Mouse (Mus musculus) cerebellum, postnatal 14 days (tissue): ENCODE results near the gene Cptp.

Experiments used
- DNase-seq, 2 experiments: peaks; one replicate each; pipeline ENCODE4 v3.0.0; 2021; ENCODE audit warnings: mixed read lengths in 2 of 2

Gene Cptp

GRCm38 (mm10) chr4:155840076-155841002 is 28.9 kb downstream of the Cptp start:
- DNase-seq = no peak

GRCm38 (mm10) chr4:155839483-155839910 is 29.7 kb downstream of the Cptp start, which contains the start of gene Mxra8:
Mxra8 (plus strand) TSS chr4:155839680.
- peak in 1 of 2 experiments; percentile 43 for DNase-seq

GRCm38 (mm10) chr4:155838187-155839153 is 30.8 kb downstream of the Cptp start:
- peak in 1 of 2 experiments; percentile 7 for DNase-seq

GRCm38 (mm10) chr4:155837404-155838010 is 31.7 kb downstream of the Cptp start:
- DNase-seq = peak in 1 of 2 experiments; percentile 28

GRCm38 (mm10) chr4:155833836-155834235 is 35.4 kb downstream of the Cptp start:
- DNase-seq = peak; percentile 73 to 88

GRCm38 (mm10) chr4:155833234-155833633 is 36.0 kb downstream of the Cptp start:
- no peak for DNase-seq

- DNase-seq = peak in 1 of 2 experiments; percentile 20
Observed at GRCm38 (mm10) chr4:155832321-155832720, 36.9 kb downstream of the Cptp start.

- peak in 1 of 2 experiments; percentile 56 for DNase-seq
Observed at GRCm38 (mm10) chr4:155831831-155832230, 37.4 kb downstream of the Cptp start.

GRCm38 (mm10) chr4:155831205-155831766 is 38.0 kb downstream of the Cptp start, which contains the start of gene Aurkaip1:
Aurkaip1 (plus strand) TSS chr4:155831272.
- DNase-seq = peak; percentile 98 to 99

GRCm38 (mm10) chr4:155830596-155830995 is 38.6 kb downstream of the Cptp start:
- no peak for DNase-seq

- DNase-seq = no peak
Observed at GRCm38 (mm10) chr4:155829866-155830265, 39.4 kb downstream of the Cptp start.

- DNase-seq = no peak
Observed at GRCm38 (mm10) chr4:155823443-155823842, 45.8 kb downstream of the Cptp start.

- DNase-seq = peak in 1 of 2 experiments; percentile 61
Observed at GRCm38 (mm10) chr4:155821025-155821424, 48.2 kb downstream of the Cptp start.

- DNase-seq = no peak
Observed at GRCm38 (mm10) chr4:155817533-155817932, 51.7 kb downstream of the Cptp start.
